Mouse (Mus musculus): ENCODE data around the gene Tff1. TPM values are rescaled to one million over a fixed set of nuclear protein-coding genes. Genes with fewer than 3 reads are reported as not detected.

The Tff1 gene
- polyA plus RNA-seq, 1 experiment from 2014 or later: not detected

GRCm38 (mm10) chr17:31152966-31153499, 12.0 kb downstream of the Tff1 start:
- Histone ChIP-seq H3K36me3 (no peaks in the 10 kb centered on the region), H3K27me3 (replicated peaks) (no peaks in the 10 kb centered on the region), H3K9me3 (0 out of 2 replicates have a peak, but pooled peaks cover 4% of the 10 kb centered on the region), H3K4me3 (no peak overlapping the region), H3K9ac (no peak overlapping the region), H3K4me2 (no peak overlapping the region), H3K27ac (replicated peaks) (no peak overlapping the region), H3K4me1 (0 out of 2 replicates have a peak, but pooled peaks cover 5% of the 10 kb centered on the region)
- WGBS: 55% methylated on average over 9 of the region's 9 CpGs
- ATAC-seq (ENCODE audit: extremely low read depth, insufficient number of reproducible peaks, low FRiP score, low TSS enrichment): no peak

GRCm38 (mm10) chr17:31152512-31152911, 12.6 kb downstream of the Tff1 start:
- H3K9ac ChIP-seq: no peak overlapping the region
- no peaks in the 10 kb centered on the region for H3K27me3 ChIP-seq (replicated peaks)
- ATAC-seq (ENCODE audit: extremely low read depth, insufficient number of reproducible peaks, low FRiP score, low TSS enrichment): no peak
- 0 out of 2 replicates have a peak, but pooled peaks cover 4% of the 10 kb centered on the region for H3K9me3 ChIP-seq
- no peaks in the 10 kb centered on the region for H3K36me3 ChIP-seq
- H3K4me3 ChIP-seq: no peak overlapping the region
- H3K4me2 ChIP-seq: no peak overlapping the region
- WGBS: 68% methylated on average over 5 of the region's 5 CpGs
- no peak overlapping the region for H3K27ac ChIP-seq (replicated peaks)
- 0 out of 2 replicates have a peak, but pooled peaks cover 5% of the 10 kb centered on the region for H3K4me1 ChIP-seq

GRCm38 (mm10) chr17:31145998-31146397, 19.1 kb downstream of the Tff1 start:
- H3K36me3 ChIP-seq: no peaks in the 10 kb centered on the region
- H3K9me3 ChIP-seq: 0 out of 2 replicates have a peak, but pooled peaks cover 4% of the 10 kb centered on the region
- WGBS: 77% methylated on average over 9 of the region's 9 CpGs
- ATAC-seq (ENCODE audit: extremely low read depth, insufficient number of reproducible peaks, low FRiP score, low TSS enrichment): no peak
- H3K27ac ChIP-seq (replicated peaks): no peak overlapping the region
- peaks cover 10% of the 10 kb centered on the region for H3K27me3 ChIP-seq (replicated peaks)
- H3K4me3 ChIP-seq: no peak overlapping the region
- H3K4me1 ChIP-seq: no peaks in the 10 kb centered on the region
- no peak overlapping the region for H3K4me2 ChIP-seq
- H3K9ac ChIP-seq: no peak overlapping the region

- no peak within 1 kb of the TSS for H3K27ac ChIP-seq (replicated peaks)
- H3K4me1 ChIP-seq: no peaks in the 10 kb centered on the region
- H3K4me3 ChIP-seq: no peak within 1 kb of the TSS
- H3K36me3 ChIP-seq: no peaks in the 10 kb centered on the region
- no peak within 1 kb of the TSS for H3K4me2 ChIP-seq
- ATAC-seq (ENCODE audit: extremely low read depth, insufficient number of reproducible peaks, low FRiP score, low TSS enrichment): no peak
- no peak within 1 kb of the TSS for H3K9ac ChIP-seq
- H3K9me3 ChIP-seq: 0 out of 2 replicates have a peak, but pooled peaks cover 4% of the 10 kb centered on the region
- 58% methylated on average over 15 of the region's 15 CpGs for WGBS
- peaks cover 10% of the 10 kb centered on the region for H3K27me3 ChIP-seq (replicated peaks)
These were observed 20.7 kb downstream of the Tff1 start, which contains the start of gene Tff2 for GRCm38 (mm10) chr17:31144040-31145037. Gene Tff2, minus strand, starts transcription at chr17:31144282.

- Histone ChIP-seq H3K4me3 (no peak overlapping the region), H3K36me3 (no peaks in the 10 kb centered on the region), H3K9me3 (no peaks in the 10 kb centered on the region), H3K9ac (no peak overlapping the region), H3K27ac (replicated peaks) (no peak overlapping the region), H3K27me3 (replicated peaks) (peaks cover 13% of the 10 kb centered on the region), H3K4me1 (no peaks in the 10 kb centered on the region), H3K4me2 (no peak overlapping the region)
- WGBS: 87% methylated on average over 7 of the region's 7 CpGs
- no peak for ATAC-seq (ENCODE audit: extremely low read depth, insufficient number of reproducible peaks, low FRiP score, low TSS enrichment)
These were observed 23.0 kb downstream of the Tff1 start for GRCm38 (mm10) chr17:31142116-31142515.

GRCm38 (mm10) chr17:31138398-31138797, 26.7 kb downstream of the Tff1 start:
- H3K36me3 ChIP-seq: no peaks in the 10 kb centered on the region
- H3K4me2 ChIP-seq: no peak overlapping the region
- peaks cover 13% of the 10 kb centered on the region for H3K27me3 ChIP-seq (replicated peaks)
- H3K4me3 ChIP-seq: no peak overlapping the region
- ATAC-seq (ENCODE audit: extremely low read depth, insufficient number of reproducible peaks, low FRiP score, low TSS enrichment): no peak
- H3K9me3 ChIP-seq: no peaks in the 10 kb centered on the region
- no peaks in the 10 kb centered on the region for H3K4me1 ChIP-seq
- H3K27ac ChIP-seq (replicated peaks): no peak overlapping the region
- WGBS: 19% methylated on average over 5 of the region's 5 CpGs
- H3K9ac ChIP-seq: no peak overlapping the region

GRCm38 (mm10) chr17:31136821-31137220, 28.3 kb downstream of the Tff1 start:
- no peak for ATAC-seq (ENCODE audit: extremely low read depth, insufficient number of reproducible peaks, low FRiP score, low TSS enrichment)
- no peaks in the 10 kb centered on the region for H3K4me1 ChIP-seq
- 61% methylated on average over 1 of the region's 1 CpGs for WGBS

GRCm38 (mm10) chr17:31136291-31136690, 28.8 kb downstream of the Tff1 start:
- Histone ChIP-seq H3K27me3 (replicated peaks) (peaks cover 5% of the 10 kb centered on the region; the same call in 1 of the 2 replicates), H3K36me3 (no peaks in the 10 kb centered on the region), H3K4me1 (no peaks in the 10 kb centered on the region), H3K4me2 (no peak overlapping the region), H3K9ac (no peak overlapping the region), H3K27ac (replicated peaks) (no peak overlapping the region), H3K4me3 (no peak overlapping the region), H3K9me3 (no peaks in the 10 kb centered on the region)
- no peak for ATAC-seq (ENCODE audit: extremely low read depth, insufficient number of reproducible peaks, low FRiP score, low TSS enrichment)
- 58% methylated on average over 3 of the region's 3 CpGs for WGBS

More at GRCm38 (mm10) chr17:31136821-31137220, 28.3 kb downstream of the Tff1 start:
- Histone ChIP-seq H3K9me3 (no peaks in the 10 kb centered on the region), H3K36me3 (no peaks in the 10 kb centered on the region), H3K27me3 (replicated peaks) (peaks cover 3% of the 10 kb centered on the region; the same call in 1 of the 2 replicates), H3K9ac (no peak overlapping the region), H3K4me3 (no peak overlapping the region), H3K4me2 (no peak overlapping the region), H3K27ac (replicated peaks) (no peak overlapping the region)

- H3K27me3 ChIP-seq (replicated peaks): peaks cover 12% of the 10 kb centered on the region; the same call in 1 of the 2 replicates
- 64% methylated on average over 6 of the region's 6 CpGs for WGBS
- H3K36me3 ChIP-seq: no peaks in the 10 kb centered on the region
- no peak overlapping the region for H3K4me2 ChIP-seq
- no peaks in the 10 kb centered on the region for H3K9me3 ChIP-seq
- ATAC-seq (ENCODE audit: extremely low read depth, insufficient number of reproducible peaks, low FRiP score, low TSS enrichment): no peak
- H3K9ac ChIP-seq: no peak overlapping the region
- no peak overlapping the region for H3K4me3 ChIP-seq
- no peak overlapping the region for H3K27ac ChIP-seq (replicated peaks)
- H3K4me1 ChIP-seq: no peaks in the 10 kb centered on the region
These were observed 30.2 kb downstream of the Tff1 start for GRCm38 (mm10) chr17:31134913-31135312.

GRCm38 (mm10) chr17:31133776-31134175, 31.3 kb downstream of the Tff1 start:
- Histone ChIP-seq H3K27ac (replicated peaks) (no peak overlapping the region), H3K9me3 (no peaks in the 10 kb centered on the region), H3K4me1 (no peaks in the 10 kb centered on the region), H3K4me2 (no peak overlapping the region), H3K36me3 (no peaks in the 10 kb centered on the region), H3K4me3 (no peak overlapping the region), H3K27me3 (replicated peaks) (peaks cover 17% of the 10 kb centered on the region; the same call in 1 of the 2 replicates), H3K9ac (no peak overlapping the region)
- WGBS: 74% methylated on average over 15 of the region's 15 CpGs
- ATAC-seq (ENCODE audit: extremely low read depth, insufficient number of reproducible peaks, low FRiP score, low TSS enrichment): no peak

GRCm38 (mm10) chr17:31131269-31131821, 33.7 kb downstream of the Tff1 start:
- H3K9ac ChIP-seq: no peak overlapping the region
- no peaks in the 10 kb centered on the region for H3K36me3 ChIP-seq
- WGBS: 65% methylated on average over 10 of the region's 10 CpGs
- no peak overlapping the region for H3K4me2 ChIP-seq
- H3K27ac ChIP-seq (replicated peaks): no peak overlapping the region
- H3K9me3 ChIP-seq: no peaks in the 10 kb centered on the region
- peaks cover 31% of the 10 kb centered on the region for H3K27me3 ChIP-seq (replicated peaks)
- no peaks in the 10 kb centered on the region for H3K4me1 ChIP-seq
- H3K4me3 ChIP-seq: no peak overlapping the region
- ATAC-seq (ENCODE audit: extremely low read depth, insufficient number of reproducible peaks, low FRiP score, low TSS enrichment): no peak

Data from heart, embryonic 13.5 days (tissue).